Mouse (Mus musculus): ENCODE results near the gene Mgat5.

Gene Mgat5

GRCm38 (mm10) chr1:127383071-127383470, 178.3 kb downstream of the Mgat5 start:
- DNase-seq (ENCODE audit: extremely low spot score), result no peak

GRCm38 (mm10) chr1:127387226-127387625, 182.4 kb downstream of the Mgat5 start:
- DNase-seq (ENCODE audit: extremely low spot score), result no peak

GRCm38 (mm10) chr1:127387661-127388060, 182.8 kb downstream of the Mgat5 start:
- DNase-seq (ENCODE audit: extremely low spot score), result no peak

DNA sequence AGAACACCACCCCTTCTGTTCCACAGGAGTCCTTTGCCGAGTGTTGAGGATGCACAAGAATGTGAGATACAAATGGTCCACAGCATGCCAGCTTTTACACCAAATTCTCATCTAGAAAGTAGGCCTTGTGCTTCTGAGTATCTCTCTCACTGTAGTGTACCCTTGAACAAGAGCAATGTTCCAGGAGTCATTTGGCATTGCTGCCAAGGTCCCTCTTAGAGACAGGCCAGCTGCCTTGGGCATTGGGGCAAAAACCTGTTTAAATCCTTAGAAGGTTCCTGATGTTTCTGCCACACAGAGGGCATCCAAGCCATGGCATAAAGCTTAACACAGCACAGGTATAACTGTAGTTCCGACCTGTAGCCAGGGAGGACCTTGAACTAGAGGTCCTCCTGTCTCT, 189.9 kb downstream of the Mgat5 start:
- DNase-seq (ENCODE audit: extremely low spot score), result no peak

- no peak for DNase-seq (ENCODE audit: extremely low spot score)
Observed at GRCm38 (mm10) chr1:127395724-127396123, 190.9 kb downstream of the Mgat5 start.

GRCm38 (mm10) chr1:127396569-127397349, 191.9 kb downstream of the Mgat5 start:
- DNase-seq (ENCODE audit: extremely low spot score), result no peak

GRCm38 (mm10) chr1:127397396-127397795, 192.6 kb downstream of the Mgat5 start:
- DNase-seq (ENCODE audit: extremely low spot score), result no peak

DNA sequence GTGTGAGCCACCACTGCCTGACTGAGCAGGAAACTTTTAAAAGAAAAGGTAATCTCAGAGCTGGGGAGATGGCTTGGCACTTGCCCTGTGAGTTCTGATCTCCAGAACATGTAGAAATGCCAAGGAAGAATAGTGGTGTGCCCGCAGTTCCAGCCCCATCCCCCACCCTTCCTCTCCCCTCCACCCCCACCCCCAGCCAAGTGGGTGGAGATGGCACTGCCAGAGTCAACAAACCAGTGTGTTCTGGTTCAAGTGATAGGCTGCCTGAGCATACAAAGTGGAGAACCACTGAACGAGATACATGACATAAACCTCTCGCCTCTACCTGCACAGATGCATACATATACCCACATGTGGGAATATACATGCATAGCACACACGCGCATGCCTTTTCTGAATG, 193.4 kb downstream of the Mgat5 start:
- DNase-seq (ENCODE audit: extremely low spot score), result no peak

DNA sequence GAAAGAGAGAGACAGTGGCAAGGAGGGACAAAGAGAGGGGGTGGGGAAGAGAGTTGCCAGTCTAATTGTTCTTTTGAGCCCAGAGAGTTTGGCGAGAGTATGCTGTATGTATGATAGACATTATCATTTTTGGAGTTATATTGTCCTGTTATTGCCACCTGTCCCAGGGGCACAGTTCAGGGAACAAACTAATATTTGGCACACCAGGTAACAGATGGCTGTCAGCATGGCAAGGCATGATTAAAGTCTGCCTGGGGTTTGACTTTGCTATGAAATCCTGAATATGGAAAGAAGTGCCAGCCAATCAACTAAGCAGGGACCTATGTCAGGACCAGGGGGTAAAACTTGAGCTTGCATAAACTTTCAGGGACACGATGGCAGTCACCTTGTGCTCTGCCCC, 195.4 kb downstream of the Mgat5 start:
- DNase-seq (ENCODE audit: extremely low spot score), result no peak

- DNase-seq (ENCODE audit: extremely low spot score), result no peak
Observed at GRCm38 (mm10) chr1:127400666-127401065, 195.9 kb downstream of the Mgat5 start.

DNA sequence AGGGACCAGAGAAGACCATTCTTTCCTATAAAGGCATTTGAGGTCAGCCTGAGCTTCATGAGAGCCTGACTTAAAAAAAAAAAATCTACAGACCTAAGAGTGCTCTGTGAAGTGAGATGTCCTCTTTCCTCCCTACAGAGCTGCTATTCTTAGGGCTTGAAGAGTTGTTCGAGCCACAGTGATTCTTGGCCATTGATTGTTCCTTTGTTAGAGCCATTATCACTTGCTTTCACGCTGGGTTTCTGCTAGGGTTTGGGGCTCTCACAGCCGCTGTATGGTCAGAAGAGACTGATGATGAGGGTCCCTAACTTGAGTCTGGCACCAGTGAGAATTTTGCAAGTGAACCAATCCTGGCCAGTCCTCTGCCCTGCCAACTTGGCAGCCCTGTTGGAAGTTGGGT, 199.8 kb downstream of the Mgat5 start:
- no peak for DNase-seq (ENCODE audit: extremely low spot score)

GRCm38 (mm10) chr1:127408957-127409423, 204.2 kb downstream of the Mgat5 start:
- no peak for DNase-seq (ENCODE audit: extremely low spot score)

DNA sequence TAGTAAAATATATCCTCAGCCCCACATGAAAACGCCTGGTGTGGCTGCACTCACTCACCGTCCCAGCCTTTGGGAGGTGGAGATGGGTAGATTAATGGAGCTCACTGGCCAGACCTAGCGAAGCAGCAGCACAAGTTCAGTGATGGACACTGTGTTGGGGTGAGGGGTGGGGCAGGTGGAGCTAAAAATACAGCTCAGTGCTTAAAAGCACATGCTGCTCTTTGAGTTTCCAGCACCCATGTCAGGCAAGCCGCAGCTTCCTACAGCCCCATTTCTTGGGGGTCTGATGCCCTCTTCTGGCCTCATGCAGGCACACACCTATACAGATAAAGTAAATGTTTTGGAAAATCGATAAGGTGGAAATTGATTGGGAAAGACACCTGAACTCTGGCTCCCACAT, 204.7 kb downstream of the Mgat5 start:
- no peak for DNase-seq (ENCODE audit: extremely low spot score)

GRCm38 (mm10) chr1:127414500-127414899, 209.7 kb downstream of the Mgat5 start:
- no peak for DNase-seq (ENCODE audit: extremely low spot score)

DNA sequence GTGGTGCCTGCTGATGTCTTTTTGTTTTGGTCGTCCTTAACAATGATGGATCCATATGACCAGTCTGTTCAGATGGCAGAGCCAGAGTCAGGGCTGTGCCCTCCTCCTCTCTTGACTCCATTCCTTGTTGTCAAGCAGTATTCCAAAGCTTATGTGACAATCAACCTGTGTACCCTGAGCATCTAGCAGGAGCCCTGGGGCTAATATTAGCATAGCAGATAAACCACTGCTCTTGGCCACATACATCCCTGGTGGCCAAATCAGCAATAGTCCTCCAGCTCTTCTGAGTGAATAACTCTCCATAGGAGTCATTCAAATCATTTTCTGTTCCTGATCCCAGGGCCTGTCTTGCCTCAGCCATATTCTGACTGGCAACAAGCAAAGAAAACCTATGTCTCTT, 211.1 kb downstream of the Mgat5 start:
- DNase-seq (ENCODE audit: extremely low spot score), result no peak

GRCm38 (mm10) chr1:127416971-127417370, 212.2 kb downstream of the Mgat5 start:
- DNase-seq (ENCODE audit: extremely low spot score), result no peak

- no peak for DNase-seq (ENCODE audit: extremely low spot score)
Observed at GRCm38 (mm10) chr1:127418916-127419575, 214.2 kb downstream of the Mgat5 start.

- DNase-seq (ENCODE audit: extremely low spot score), result no peak
Observed at GRCm38 (mm10) chr1:127419581-127419980, 214.8 kb downstream of the Mgat5 start.

DNA sequence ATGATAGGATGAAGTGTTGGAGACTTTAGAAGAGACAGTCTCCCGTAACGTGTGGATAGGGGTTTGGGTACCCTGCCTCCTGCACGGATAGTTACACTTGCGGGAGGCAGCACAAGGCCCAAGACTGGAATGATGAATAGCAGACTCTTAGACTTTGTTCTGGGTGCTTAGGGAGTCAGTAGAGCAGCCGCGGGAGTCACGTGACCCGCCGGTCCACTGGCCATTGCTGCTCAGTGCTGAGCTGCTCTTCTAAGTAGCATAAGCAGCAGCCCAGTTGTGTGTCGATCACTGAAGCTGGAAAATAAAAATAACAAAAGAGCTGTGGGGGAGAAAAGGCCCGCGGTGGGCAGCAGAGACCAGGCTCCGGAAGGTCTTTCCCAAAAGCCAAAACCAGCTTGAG, 215.6 kb downstream of the Mgat5 start:
- no peak for DNase-seq (ENCODE audit: extremely low spot score)

GRCm38 (mm10) chr1:127420795-127421194, 216.0 kb downstream of the Mgat5 start:
- DNase-seq (ENCODE audit: extremely low spot score), result no peak

DNA sequence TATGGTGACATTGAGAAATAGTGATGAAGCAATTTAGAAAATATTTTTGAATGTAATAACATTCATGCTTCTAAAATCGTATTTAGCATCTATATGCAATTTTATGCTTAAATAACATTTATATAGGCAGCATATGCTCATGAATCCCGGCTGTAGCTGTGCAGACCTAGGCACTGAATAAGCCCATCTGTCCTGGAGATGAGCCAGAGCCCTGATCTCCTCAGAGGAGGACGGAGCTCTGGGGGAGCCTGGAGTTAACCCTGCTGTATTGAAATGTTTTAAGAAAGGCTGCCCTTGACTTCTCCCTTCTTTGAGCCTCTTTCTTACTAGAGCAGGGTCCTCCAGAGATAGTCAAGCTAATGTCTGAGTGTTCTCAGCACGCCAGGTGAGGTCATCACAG, 217.8 kb downstream of the Mgat5 start:
- DNase-seq (ENCODE audit: extremely low spot score), result no peak

DNA sequence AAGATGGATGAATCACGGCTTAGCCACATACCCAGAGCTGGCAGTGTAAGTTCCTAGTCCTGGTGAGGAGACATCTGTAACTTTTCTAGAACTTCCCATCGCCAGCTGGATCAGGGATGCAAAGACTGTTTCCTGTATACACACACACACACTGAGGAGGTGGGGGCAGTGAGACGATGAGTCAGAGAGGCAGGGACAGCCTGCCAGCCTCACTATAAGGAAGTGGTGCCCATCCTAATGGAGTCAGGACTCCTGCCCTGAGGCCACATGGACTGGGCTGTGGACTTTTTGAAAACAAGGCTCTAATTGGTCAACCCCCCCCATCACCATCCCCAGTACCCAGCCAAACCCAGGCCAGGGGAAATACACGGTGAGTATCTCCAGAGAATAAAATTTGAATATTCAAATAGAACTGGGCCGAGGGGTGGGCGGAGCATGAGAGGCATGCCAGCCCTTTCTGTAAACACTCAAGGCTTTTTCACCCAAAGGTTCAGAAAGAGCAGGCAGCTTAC, 220.3 kb downstream of the Mgat5 start:
- DNase-seq (ENCODE audit: extremely low spot score), result no peak

DNA sequence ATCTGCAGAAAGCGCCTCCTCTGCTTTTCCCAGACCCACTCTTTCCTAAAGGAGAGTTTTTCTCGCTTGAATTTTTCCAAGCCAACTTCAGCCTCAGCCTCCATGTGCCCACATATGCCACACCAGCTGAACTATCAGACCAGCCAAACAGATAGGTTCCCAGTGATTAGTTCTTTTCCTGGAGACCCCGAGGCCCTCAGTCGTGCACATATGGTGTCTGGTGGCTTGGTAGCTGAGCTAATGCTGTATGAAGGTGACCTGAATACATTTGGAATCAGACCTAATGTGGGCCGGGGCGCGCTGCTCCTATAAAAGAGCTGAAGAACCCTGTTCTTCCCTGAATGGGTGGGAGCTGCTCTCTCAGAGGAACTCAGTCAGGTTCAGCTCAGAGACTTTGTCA, 225.5 kb downstream of the Mgat5 start:
- DNase-seq (ENCODE audit: extremely low spot score), result no peak
